Mouse (Mus musculus) cortical plate, adult 2 months (tissue): ENCODE results near the gene Pkhd1. TPM values are rescaled to one million over a fixed set of nuclear protein-coding genes. Genes with fewer than 3 reads are reported as not detected.

ENCODE experiments used
- H3K27ac ChIP-seq: fragments of 200-500 bp; 2 replicates; pipeline ENCODE4 v1.5.1; 2012; ENCODE audit warnings: low read length, control low read depth, inconsistent platforms; ENCODE audit not compliant: insufficient read depth
- H3K4me1 ChIP-seq: fragments of 200-500 bp; 2 replicates; pipeline ENCODE4 v1.6.1; 2011; ENCODE audit warnings: low read length; ENCODE audit not compliant: control insufficient read depth, insufficient read depth
- H3K4me3 ChIP-seq: fragments of 200-500 bp; 2 replicates; pipeline ENCODE4 v1.5.1; 2011; ENCODE audit warnings: mild to moderate bottlenecking, low read length, control low read depth; ENCODE audit not compliant: insufficient read depth
- CTCF ChIP-seq: fragments of 200-500 bp; IDR thresholded peaks from 2 replicates; pipeline ENCODE4 v1.5.1; 2011; ENCODE audit warnings: mild to moderate bottlenecking, control low read depth, low read length; ENCODE audit not compliant: insufficient read depth; ENCODE audit errors: extremely low read depth
- POLR2A ChIP-seq: fragments of 200-500 bp; IDR thresholded peaks from 2 replicates; pipeline ENCODE4 v1.6.1; 2011; ENCODE audit warnings: mild to moderate bottlenecking, low read length, control low read depth; ENCODE audit not compliant: insufficient read depth; ENCODE audit errors: extremely low read depth
- polyA plus RNA-seq: library from polyadenylated mRNA; depleted of rRNA; stranded (reverse); fragments of >200 nt; gene quantifications from 2 replicates; pipeline ENCODE4 v1.2.3, GENCODE M21; 2012

Gene Pkhd1
- polyA plus RNA-seq, 1 experiment, result 0.04 TPM

DNA sequence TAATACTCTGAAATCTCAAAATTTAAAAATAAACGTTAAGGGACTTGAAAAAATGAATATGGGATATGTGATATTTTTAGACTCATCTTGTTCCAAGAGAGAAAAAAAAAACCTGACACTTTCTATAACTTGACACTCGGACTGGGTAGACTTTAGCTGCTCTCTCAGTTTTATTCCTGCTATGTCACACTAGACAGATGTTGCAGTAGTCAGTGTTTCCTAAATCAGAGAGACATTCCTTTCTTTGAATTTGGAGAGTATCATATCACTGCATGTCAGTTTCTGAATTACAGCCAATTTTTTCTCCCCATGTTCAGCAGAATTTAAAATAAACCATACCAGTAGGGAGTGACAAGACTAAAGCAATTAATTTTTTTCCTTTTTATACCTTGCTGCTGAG, 2.7 kb upstream of the Pkhd1 start:
- TF ChIP-seq POLR2A (no peak), CTCF (no peak)

DNA sequence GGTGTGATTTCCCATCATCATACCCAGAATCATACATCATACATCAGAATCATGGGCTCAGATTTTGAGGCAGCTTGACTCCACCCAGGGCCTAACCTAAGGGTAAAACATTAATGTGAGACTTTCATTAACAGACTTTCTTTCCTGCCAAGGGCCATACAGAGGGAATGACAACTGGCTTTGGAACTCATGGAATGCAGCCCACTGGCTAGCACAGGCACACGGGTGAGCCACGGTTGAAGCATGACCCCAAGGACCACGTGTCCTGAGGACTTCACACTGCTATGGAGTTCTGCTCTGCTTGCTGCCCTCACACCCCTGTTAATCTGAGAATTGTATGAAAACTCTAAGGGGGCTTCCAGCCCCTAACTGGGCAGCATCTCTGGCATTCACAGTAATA, 1.5 kb upstream of the Pkhd1 start:
- H3K4me1 ChIP-seq, result no peaks in the 10 kb centered on the region
- no peak overlapping the region for H3K4me3 ChIP-seq
- H3K27ac ChIP-seq, result no peak overlapping the region
- no peak for TF ChIP-seq CTCF
- TF ChIP-seq POLR2A, result no peak

More for the DNA sequence above, 2.7 kb upstream of the Pkhd1 start:
- no peak overlapping the region for H3K4me3 ChIP-seq
- H3K27ac ChIP-seq, result no peak overlapping the region
- H3K4me1 ChIP-seq, result no peaks in the 10 kb centered on the region

DNA sequence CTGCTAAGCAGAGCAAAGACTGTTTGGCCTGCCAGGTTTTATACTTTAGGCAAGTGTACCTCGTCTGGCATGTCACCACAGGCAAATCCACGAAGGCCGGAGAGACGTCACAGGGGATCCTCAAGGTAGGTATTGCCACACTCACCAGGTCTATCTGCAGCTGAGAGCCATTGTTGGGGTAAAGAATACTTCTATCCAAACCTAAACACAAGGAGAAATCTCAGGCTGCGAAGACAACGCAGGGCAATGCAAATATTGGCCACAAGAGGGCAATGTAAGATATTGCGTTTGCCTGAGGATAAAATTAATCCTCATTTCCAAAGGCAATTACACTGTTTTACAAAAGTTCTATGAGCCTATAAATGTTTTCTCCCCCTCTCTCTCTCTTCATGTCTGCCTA, 5.2 kb downstream of the Pkhd1 start:
- no peaks in the 10 kb centered on the region for H3K4me1 ChIP-seq
- TF ChIP-seq CTCF (peak; percentile 71), POLR2A (no peak)
- no peak overlapping the region for H3K4me3 ChIP-seq
- no peak overlapping the region for H3K27ac ChIP-seq

DNA sequence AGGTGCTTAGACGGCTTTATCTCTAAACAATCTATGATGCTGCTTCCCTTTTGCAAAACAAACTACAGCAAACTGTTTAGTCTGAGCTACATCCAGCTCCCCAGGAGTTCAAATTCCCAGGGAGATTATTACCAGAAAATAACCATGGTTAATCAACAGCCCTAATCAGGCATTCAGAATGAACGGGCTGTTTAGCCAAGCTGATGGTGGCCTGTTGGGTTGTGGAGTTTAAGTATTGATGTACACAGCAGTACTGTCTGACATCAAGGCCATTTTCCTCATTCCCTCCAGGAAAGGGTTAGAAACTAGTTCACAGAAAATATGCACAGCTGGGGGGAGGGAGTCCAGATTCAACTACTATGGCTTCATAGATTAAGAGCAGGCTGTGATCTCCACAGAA, 12.4 kb downstream of the Pkhd1 start:
- TF ChIP-seq POLR2A (no peak), CTCF (no peak)
- H3K27ac ChIP-seq, result no peak overlapping the region
- H3K4me1 ChIP-seq, result no peaks in the 10 kb centered on the region
- H3K4me3 ChIP-seq, result no peak overlapping the region

DNA sequence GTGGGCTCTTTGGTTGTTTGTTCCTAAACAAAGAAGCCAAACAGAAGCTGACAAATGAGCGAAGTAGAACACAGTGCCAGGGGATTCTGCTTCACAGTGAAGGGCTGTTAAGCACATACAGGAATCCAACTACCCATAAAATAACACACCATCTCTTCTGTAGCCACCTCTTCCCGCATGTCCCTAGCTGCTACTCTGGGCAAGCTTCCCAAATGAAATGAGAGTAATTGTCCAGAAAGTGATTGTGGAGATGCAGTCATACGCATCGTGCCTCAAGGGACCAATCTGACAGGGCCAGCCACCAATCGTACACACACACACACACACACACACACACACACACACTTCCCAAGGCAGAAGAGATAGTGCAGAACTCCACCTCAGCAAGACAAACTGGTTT, 27.4 kb downstream of the Pkhd1 start:
- no peak overlapping the region for H3K4me3 ChIP-seq
- no peak overlapping the region for H3K27ac ChIP-seq
- no peak for TF ChIP-seq CTCF
- TF ChIP-seq POLR2A, result no peak
- H3K4me1 ChIP-seq, result no peaks in the 10 kb centered on the region

DNA sequence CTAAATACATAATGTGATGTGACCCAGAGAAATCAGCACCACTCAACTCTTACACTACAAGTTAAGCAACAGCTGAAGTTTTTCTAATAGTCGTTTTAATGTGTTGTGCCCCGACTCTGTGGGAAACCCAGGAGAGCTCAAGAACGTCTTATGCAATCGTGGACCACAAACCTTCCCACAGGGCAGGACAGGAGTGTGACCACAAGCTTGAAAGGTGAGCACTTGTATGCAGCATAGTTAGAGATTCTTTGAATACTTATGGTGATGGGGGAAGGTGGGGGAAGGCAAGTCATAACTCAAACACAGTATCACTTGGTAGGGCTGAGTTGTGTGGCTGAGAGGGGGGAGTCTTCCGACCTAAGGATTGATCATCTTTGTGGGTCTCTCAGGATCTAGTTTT, 46.4 kb downstream of the Pkhd1 start:
- H3K27ac ChIP-seq, result no peak overlapping the region
- no peak for TF ChIP-seq POLR2A
- no peak for TF ChIP-seq CTCF
- no peaks in the 10 kb centered on the region for H3K4me1 ChIP-seq

DNA sequence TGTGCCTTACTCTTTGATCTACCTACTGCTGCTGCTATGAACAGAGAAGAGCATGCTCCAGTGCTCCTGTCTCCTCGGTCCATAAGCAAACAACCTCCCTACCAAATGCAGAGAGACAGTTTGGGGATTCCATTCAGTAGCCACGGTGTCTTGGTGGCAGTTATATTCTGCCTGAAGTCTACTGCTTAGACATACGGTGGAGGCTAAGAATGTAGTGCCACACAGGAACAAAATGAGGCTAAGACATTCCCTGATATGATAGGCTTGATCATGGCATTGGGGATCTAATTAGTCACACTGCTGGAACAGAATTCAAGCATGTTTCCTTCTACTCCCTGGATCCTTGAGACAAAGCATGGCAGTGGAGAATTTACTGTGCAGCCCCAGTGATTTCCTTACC, 48.4 kb downstream of the Pkhd1 start:
- H3K4me3 ChIP-seq, result no peak overlapping the region
- no peak overlapping the region for H3K27ac ChIP-seq
- no peaks in the 10 kb centered on the region for H3K4me1 ChIP-seq
- TF ChIP-seq CTCF (no peak), POLR2A (no peak)

More for the DNA sequence above, 46.4 kb downstream of the Pkhd1 start:
- no peak overlapping the region for H3K4me3 ChIP-seq

DNA sequence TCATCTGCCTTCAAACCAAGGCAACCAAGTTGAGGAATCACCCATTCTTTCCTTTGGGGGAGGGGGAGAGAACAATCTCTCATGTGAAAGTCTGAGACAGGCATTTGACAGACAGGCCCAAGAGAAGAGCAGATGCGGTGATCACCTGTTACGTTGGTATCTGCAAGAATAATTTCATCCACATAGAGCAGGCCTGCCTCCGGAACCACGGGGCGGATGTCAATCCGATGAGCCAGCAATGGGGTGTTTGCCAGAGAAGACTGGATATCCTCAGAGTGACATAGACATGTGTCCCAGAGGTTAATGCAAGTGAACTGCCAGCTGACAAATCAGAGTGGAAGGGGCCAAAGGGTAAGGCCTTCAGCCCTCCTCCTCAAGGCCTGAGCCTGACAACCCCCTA, 59.4 kb downstream of the Pkhd1 start:
- TF ChIP-seq CTCF (no peak), POLR2A (no peak)
- no peak overlapping the region for H3K27ac ChIP-seq
- no peak overlapping the region for H3K4me3 ChIP-seq
- H3K4me1 ChIP-seq, result no peaks in the 10 kb centered on the region

DNA sequence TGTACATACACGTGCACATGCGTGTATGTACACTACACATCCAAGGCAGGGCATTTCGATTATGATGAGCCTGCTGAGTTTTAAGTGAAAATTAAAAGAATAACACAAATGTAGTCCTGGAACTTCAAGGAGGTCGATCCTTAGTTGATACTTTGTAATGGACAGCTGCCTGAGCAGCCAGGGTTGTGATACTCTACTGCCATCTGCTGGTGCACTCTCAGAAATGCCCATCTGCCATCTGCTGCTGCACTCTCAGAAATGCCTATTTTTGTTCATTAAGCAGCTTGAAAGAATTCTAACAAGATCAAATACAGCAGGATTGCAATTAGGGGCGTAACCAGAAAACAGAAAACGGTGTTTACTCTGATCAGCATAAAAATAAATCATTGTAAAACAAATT, 63.5 kb downstream of the Pkhd1 start:
- Histone ChIP-seq H3K4me1 (no peaks in the 10 kb centered on the region), H3K27ac (no peak overlapping the region), H3K4me3 (no peak overlapping the region)
- no peak for TF ChIP-seq POLR2A
- peak; percentile 84 for TF ChIP-seq CTCF

DNA sequence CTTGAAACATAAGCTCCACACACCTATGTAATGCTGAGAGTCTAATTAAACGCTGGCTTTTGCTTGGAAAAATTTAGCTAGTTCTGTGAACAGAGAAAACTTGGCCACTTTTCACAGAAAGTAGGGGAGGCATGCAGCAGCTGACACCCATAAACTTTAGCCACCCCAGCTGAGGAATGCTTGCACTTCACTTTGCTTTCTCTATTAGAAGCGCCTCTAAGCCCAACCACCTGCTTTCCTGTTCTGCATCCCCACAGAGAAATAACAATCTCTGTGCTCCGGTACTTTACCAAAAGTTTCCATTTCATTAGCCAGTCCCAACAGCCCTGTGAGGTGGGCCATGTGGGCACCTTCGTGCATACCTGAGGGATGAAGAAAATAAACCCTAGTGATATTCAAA, 66.5 kb downstream of the Pkhd1 start:
- no peak overlapping the region for H3K27ac ChIP-seq

DNA sequence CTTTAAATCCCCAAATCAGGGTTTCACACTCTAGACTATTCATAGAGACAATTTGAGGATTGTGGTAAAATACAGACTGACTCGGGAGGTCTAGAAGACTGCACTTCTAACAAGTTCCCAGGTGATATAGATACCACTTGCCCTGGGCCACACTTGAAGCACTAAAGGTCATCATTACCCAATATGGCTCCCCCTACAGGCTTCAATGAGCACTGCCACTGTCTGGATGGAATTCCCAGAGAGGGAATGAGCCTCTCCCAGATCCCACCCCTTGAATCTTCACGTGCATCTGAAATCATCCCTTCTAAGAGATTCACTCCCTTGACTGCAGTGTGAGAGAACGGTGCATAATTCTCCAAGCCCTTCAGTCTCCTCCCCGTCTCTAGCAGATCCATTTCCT, 73.3 kb downstream of the Pkhd1 start:
- H3K27ac ChIP-seq, result no peak overlapping the region
- no peaks in the 10 kb centered on the region for H3K4me1 ChIP-seq
- no peak overlapping the region for H3K4me3 ChIP-seq
- no peak for TF ChIP-seq POLR2A
- no peak for TF ChIP-seq CTCF

More for the DNA sequence above, 66.5 kb downstream of the Pkhd1 start:
- H3K4me1 ChIP-seq, result no peaks in the 10 kb centered on the region
- TF ChIP-seq CTCF (no peak), POLR2A (no peak)
- no peak overlapping the region for H3K4me3 ChIP-seq
